Mouse (Mus musculus) heart, embryonic 15.5 days (tissue): ENCODE data around the gene Hist1h4h. TPM values are rescaled to one million over a fixed set of nuclear protein-coding genes. Genes with fewer than 3 reads are reported as not detected.
"Not testable (repeated sequence)": the region's sequence is repeated elsewhere in the genome, so short reads cannot be mapped to it uniquely, and the experiment has no call there.

ENCODE experiments used
- ATAC-seq: fragments of 200-750 bp; cut with Nextera tagmentation; replicated peaks from 2 replicates; pipeline ENCODE4 v1.8.0; 2017; ENCODE audit warnings: low read depth, moderate TSS enrichment; ENCODE audit not compliant: insufficient number of reproducible peaks, insufficient read depth, low FRiP score
- H3K27ac ChIP-seq: fragments of 300-500 bp; sonication (generic); 2 replicates; pipeline ENCODE4 v1.5.1; 2015; ENCODE audit warnings: mild to moderate bottlenecking, inconsistent platforms
- H3K27me3 ChIP-seq: fragments of 300-500 bp; sonication (generic); 2 replicates; pipeline ENCODE4 v1.6.1; 2015; ENCODE audit warnings: inconsistent platforms
- H3K36me3 ChIP-seq: fragments of 300-500 bp; sonication (generic); 2 replicates; pipeline ENCODE4 v1.6.1; 2015; ENCODE audit warnings: mild to moderate bottlenecking, inconsistent platforms
- H3K4me1 ChIP-seq: fragments of 300-500 bp; sonication (generic); replicated peaks from 2 replicates; pipeline ENCODE4 v1.6.1; 2015; ENCODE audit warnings: inconsistent platforms
- H3K4me2 ChIP-seq: fragments of 300-500 bp; sonication (generic); 2 replicates; pipeline ENCODE4 v1.6.1; 2015; ENCODE audit warnings: inconsistent platforms, mild to moderate bottlenecking, moderate library complexity
- H3K4me3 ChIP-seq: fragments of 300-500 bp; sonication (generic); 2 replicates; pipeline ENCODE4 v1.5.1; 2015; ENCODE audit warnings: mild to moderate bottlenecking, inconsistent platforms
- H3K9ac ChIP-seq: fragments of 300-500 bp; sonication (generic); 2 replicates; pipeline ENCODE4 v1.6.1; 2015; ENCODE audit warnings: mild to moderate bottlenecking, inconsistent platforms
- H3K9me3 ChIP-seq: fragments of 300-500 bp; sonication (generic); replicated peaks from 2 replicates; pipeline ENCODE4 v1.6.1; 2016; ENCODE audit warnings: inconsistent platforms
- WGBS: fragments of 180-500 bp; shearing (Covaris S2); methylation state at CpG from one replicate; pipeline ENCODE4 v1.1.7; 2015; ENCODE audit warnings: mixed read lengths; 5-methylcytosine and 5-hydroxymethylcytosine counted together
- microRNA-seq: library from miRNA; unstranded; fragments of <30 nt; microRNA quantifications from one replicate; pipeline ENCODE4, GENCODE M21; 2016
- polyA plus RNA-seq: library from polyadenylated mRNA; unstranded; fragments of >200 nt; fragmentation: Nextera tagmentation; extraction: Ambion mirVana; gene quantifications from 2 replicates; pipeline ENCODE4 v1.2.1, GENCODE M21; 2015

Gene Hist1h4h
- polyA plus RNA-seq, 1 experiment from 2014 or later = 5.4 TPM

DNA sequence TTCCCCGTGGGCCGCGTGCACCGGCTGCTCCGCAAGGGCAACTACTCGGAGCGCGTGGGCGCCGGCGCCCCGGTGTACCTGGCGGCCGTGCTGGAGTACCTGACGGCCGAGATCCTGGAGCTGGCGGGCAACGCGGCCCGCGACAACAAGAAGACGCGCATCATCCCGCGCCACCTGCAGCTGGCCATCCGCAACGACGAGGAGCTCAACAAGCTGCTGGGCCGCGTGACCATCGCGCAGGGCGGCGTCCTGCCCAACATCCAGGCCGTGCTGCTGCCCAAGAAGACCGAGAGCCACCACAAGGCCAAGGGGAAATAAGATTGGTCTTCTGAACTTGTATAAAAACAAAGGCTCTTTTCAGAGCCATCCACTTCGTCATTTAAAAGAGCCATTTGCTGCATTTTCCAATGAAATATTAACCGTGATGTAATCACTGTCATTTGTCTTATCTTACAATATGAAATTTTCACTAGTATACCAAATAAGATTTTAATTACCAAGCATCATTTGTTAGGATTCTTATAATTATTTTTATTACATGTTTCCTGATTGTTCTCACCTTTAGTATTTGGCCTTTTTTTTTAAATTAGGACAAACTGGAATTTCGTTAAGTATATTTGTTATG lies 43.8 kb downstream of the Hist1h4h start:
- not testable (repeated sequence) for ATAC-seq, H3K9ac ChIP-seq, H3K27me3 ChIP-seq, H3K36me3 ChIP-seq, H3K9me3 ChIP-seq
- peaks cover 38% of the 10 kb centered on the region for H3K4me1 ChIP-seq
- H3K4me3 ChIP-seq = peak overlapping the region; percentile 54
- peak overlapping the region; percentile 73 for H3K4me2 ChIP-seq
- 1% methylated on average over 14 of the region's 39 CpGs for WGBS
- H3K27ac ChIP-seq = peak overlapping the region; percentile 97

DNA sequence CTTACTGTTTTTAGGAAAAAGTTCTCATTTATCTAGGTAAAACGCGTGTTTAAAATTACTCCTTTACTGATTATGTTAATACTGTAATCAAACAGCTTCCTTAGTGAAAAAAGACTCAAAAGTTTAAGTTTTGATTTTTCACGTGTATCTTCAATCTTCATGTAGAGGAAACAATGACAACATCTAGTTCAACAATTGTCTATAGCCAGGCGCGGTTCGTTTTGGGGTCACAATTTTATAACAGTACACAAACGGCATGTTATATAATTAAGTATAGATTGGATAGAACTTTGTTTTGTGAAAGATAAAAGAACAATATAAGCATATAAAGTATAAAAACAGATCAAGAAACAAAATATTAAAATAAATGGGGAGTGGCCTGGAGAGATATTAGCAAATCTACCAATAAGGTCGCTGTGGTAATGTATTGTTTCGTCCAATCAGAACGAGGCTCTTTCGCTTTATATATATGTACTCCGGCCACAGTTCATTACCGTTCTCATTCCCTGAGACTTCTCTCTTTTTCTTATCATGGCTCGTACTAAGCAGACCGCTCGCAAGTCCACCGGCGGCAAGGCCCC lies 44.5 kb downstream of the Hist1h4h start, which contains the start of gene Hist1h3d:
Hist1h3d (plus strand) TSS at position 493 of the 581 bp plus-strand sequence.
- Histone ChIP-seq H3K27me3 (no peaks in the 10 kb centered on the region), H3K36me3 (no peaks in the 10 kb centered on the region), H3K4me3 (peak within 1 kb of the TSS; percentile 47), H3K9ac (peak within 1 kb of the TSS; percentile 61), H3K4me1 (peaks cover 33% of the 10 kb centered on the region), H3K27ac (peak within 1 kb of the TSS; percentile 79), H3K9me3 (no peaks in the 10 kb centered on the region), H3K4me2 (peak within 1 kb of the TSS; percentile 73)
- 1% methylated on average over 18 of the region's 18 CpGs for WGBS
- peak; percentile 53; the same call in 1 of the 2 replicates for ATAC-seq

DNA sequence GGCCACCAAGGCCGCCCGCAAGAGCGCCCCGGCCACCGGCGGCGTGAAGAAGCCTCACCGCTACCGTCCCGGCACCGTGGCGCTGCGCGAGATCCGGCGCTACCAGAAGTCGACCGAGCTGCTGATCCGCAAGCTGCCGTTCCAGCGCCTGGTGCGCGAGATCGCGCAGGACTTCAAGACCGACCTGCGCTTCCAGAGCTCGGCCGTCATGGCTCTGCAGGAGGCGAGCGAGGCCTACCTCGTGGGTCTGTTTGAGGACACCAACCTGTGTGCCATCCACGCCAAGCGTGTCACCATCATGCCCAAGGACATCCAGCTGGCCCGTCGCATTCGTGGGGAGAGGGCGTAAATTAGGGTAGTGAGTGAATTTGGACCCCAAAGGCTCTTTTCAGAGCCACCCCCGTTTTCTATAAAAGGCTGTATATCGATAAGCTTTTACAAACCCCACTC lies 45.0 kb downstream of the Hist1h4h start:
- 2% methylated on average over 11 of the region's 40 CpGs for WGBS
- Histone ChIP-seq H3K9ac (peak overlapping the region; percentile 61), H3K27ac (peak overlapping the region; percentile 77), H3K4me1 (peaks cover 35% of the 10 kb centered on the region), H3K4me2 (peak overlapping the region; percentile 73), H3K4me3 (peak overlapping the region; percentile 47)
- H3K36me3 ChIP-seq, ATAC-seq, H3K9me3 ChIP-seq, H3K27me3 ChIP-seq: not testable (repeated sequence)

DNA sequence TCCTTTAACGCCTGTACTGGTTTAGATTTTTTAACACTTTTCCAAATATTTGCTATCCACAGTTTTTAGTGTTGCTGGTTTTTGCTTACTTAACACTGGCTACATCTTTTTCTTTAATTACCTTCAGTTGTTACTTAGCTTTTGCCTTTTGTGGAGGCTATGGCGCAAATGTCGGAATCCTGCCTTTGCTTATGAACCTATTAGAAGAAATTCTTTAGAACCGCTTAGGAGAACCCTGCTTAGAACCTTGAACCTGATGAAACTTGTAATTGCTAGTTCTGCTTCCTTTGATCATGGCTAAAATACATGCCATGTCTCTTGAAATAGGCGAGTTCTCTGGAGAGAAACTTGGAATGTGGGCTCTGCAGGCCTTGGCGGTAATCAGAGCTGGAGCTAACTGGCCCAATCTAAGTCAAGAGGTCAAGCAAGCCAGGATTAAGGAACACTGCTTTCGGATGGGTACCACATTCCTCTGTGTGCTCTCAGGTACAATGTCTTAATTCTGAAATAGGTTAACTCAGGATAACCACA lies 45.6 kb downstream of the Hist1h4h start:
- peak overlapping the region; percentile 77 for H3K27ac ChIP-seq
- H3K36me3 ChIP-seq = no peaks in the 10 kb centered on the region
- ATAC-seq = no peak
- 22% methylated on average over 7 of the region's 7 CpGs for WGBS
- H3K9ac ChIP-seq = peak overlapping the region; percentile 61
- no peaks in the 10 kb centered on the region for H3K9me3 ChIP-seq
- no peaks in the 10 kb centered on the region for H3K27me3 ChIP-seq
- peak overlapping the region; percentile 47 for H3K4me3 ChIP-seq
- peaks cover 38% of the 10 kb centered on the region for H3K4me1 ChIP-seq
- peak overlapping the region; percentile 73 for H3K4me2 ChIP-seq

DNA sequence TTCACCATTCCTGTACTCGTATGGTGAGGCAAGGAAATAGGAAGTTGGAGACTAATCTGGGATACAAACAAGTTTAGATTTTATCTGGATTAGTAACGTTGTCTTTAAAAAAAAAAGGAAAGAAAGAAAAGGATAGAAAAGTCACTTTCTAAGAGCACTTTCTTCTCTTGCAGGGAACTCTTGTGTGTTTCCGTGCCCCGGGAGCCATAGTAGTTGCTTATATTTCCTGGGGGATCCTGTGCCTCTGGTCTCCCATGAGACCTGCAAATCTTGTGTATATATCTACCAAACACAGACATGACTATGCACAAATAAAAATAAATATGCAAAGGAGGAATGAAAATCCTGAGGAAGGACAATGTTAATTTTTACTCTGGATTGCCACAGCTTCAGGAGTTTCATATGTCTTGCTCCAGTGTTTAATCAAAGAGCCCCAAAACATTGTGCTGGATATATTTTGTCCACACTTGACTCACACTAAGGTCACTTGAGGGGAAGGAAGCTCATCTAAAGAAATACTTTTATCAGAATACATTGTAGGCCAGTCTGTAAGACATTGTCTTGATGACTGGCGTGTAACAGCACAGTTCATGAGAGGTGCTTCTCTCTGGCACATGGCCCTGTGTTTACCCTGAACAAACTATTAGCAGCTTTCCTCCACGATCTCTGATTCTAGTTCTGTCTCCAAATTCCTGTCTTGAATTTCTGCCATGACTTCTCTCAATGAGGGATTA lies 46.2 kb downstream of the Hist1h4h start:
- no peaks in the 10 kb centered on the region for H3K36me3 ChIP-seq
- WGBS = 52% methylated on average over 6 of the region's 6 CpGs
- H3K9ac ChIP-seq = peak overlapping the region; percentile 61; the same call in 1 of the 2 replicates
- H3K27ac ChIP-seq = peak overlapping the region; percentile 77
- H3K4me2 ChIP-seq = peak overlapping the region; percentile 73
- no peak for ATAC-seq
- H3K27me3 ChIP-seq = no peaks in the 10 kb centered on the region
- H3K4me3 ChIP-seq = peak overlapping the region; percentile 47
- no peaks in the 10 kb centered on the region for H3K9me3 ChIP-seq
- H3K4me1 ChIP-seq = peaks cover 37% of the 10 kb centered on the region

DNA sequence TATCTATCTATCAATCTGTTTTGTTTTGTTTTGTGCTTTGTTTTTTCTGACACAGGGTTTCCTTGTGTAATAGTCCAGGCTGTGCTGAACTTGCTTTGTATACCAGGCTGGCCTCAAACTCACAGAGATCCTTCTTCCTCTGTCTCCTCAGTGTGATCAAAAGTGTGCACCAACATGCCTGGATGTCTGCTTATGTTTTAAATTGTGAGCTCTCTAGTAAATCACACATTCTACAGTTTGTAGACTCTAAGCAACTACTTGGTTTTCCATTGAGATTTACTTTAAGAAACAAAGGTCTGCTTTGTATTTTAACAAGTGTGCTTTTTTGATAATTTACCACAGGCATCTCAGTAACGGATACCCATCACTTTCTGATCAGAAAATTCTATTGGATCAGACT lies 47.0 kb downstream of the Hist1h4h start:
- H3K9me3 ChIP-seq = no peaks in the 10 kb centered on the region
- H3K27me3 ChIP-seq = no peaks in the 10 kb centered on the region
- no peak overlapping the region for H3K9ac ChIP-seq
- peaks cover 35% of the 10 kb centered on the region for H3K4me1 ChIP-seq
- H3K4me2 ChIP-seq = no peak overlapping the region
- no peak for ATAC-seq
- H3K4me3 ChIP-seq = no peak overlapping the region
- no peak overlapping the region for H3K27ac ChIP-seq
- 85% methylated on average over 1 of the region's 1 CpGs for WGBS
- no peaks in the 10 kb centered on the region for H3K36me3 ChIP-seq

Small RNAs within 50 kb of the gene (microRNA-seq; reads per million reads assigned to microRNA genes)
- gene Gm44297 (not detected), gene Gm44359 (not detected), gene Gm44394 (not detected), gene n-TStga1 (0.63 reads per million)

Other genes with a start within 250 kb of the Hist1h4h start
- 33.4 and 39.1 TPM in 2 replicates for gene Zfp322a, start 161.8 kb upstream of the Hist1h4h start, polyA plus RNA-seq
- gene Abt1, start 107.2 kb upstream of the Hist1h4h start, polyA plus RNA-seq = 8.1 and 8.2 TPM in 2 replicates
- gene Btn1a1, start 65.1 kb upstream of the Hist1h4h start, polyA plus RNA-seq = 0.85 and 1.4 TPM in 2 replicates
- gene Btn2a2, start 42.2 kb upstream of the Hist1h4h start, polyA plus RNA-seq = 0.31 and 0.41 TPM in 2 replicates
- gene Hist1h2af, start 2.9 kb downstream of the Hist1h4h start, polyA plus RNA-seq = 2.2 and 2.6 TPM in 2 replicates
- 1.6 and 3.1 TPM in 2 replicates for gene Hist1h3g, start 4.4 kb downstream of the Hist1h4h start, polyA plus RNA-seq
- 0.61 and 0.74 TPM in 2 replicates for gene Hist1h2bh, start 12.3 kb downstream of the Hist1h4h start, polyA plus RNA-seq
- gene Hist1h3f, start 13.0 kb downstream of the Hist1h4h start, polyA plus RNA-seq = 0.16 and 0.25 TPM in 2 replicates
- 0.62 and 0.66 TPM in 2 replicates for gene Hist1h4f, start 20.6 kb downstream of the Hist1h4h start, polyA plus RNA-seq
- gene Hist1h1d, start 22.2 kb downstream of the Hist1h4h start, polyA plus RNA-seq = 0.18 and 0.23 TPM in 2 replicates
- 1.7 and 2.4 TPM in 2 replicates for gene Hist1h3e, start 31.3 kb downstream of the Hist1h4h start, polyA plus RNA-seq
- 33.7 and 35.5 TPM in 2 replicates for gene Hist1h2ae, start 40.2 kb downstream of the Hist1h4h start, polyA plus RNA-seq
- 4.3 and 4.6 TPM in 2 replicates for gene Hist1h2bg, start 40.3 kb downstream of the Hist1h4h start, polyA plus RNA-seq
- gene Hist1h2bf, start 43.1 kb downstream of the Hist1h4h start, polyA plus RNA-seq = 0.97 and 1.5 TPM in 2 replicates
- 1.2 and 1.6 TPM in 2 replicates for gene Hist1h2ad, start 43.3 kb downstream of the Hist1h4h start, polyA plus RNA-seq
- 2.0 and 2.2 TPM in 2 replicates for gene Hist1h3d, start 44.7 kb downstream of the Hist1h4h start, polyA plus RNA-seq
- 48.2 and 53.2 TPM in 2 replicates for gene Hist1h4d, start 50.5 kb downstream of the Hist1h4h start, polyA plus RNA-seq
- 1.7 and 1.9 TPM in 2 replicates for gene Hist1h2be, start 90.1 kb downstream of the Hist1h4h start, polyA plus RNA-seq
- gene Hist1h1e, start 91.5 kb downstream of the Hist1h4h start, polyA plus RNA-seq = 9.6 and 10.8 TPM in 2 replicates
- 0.50 and 0.74 TPM in 2 replicates for gene Hist1h2ac, start 152.9 kb downstream of the Hist1h4h start, polyA plus RNA-seq
- gene Hist1h2bc, start 153.1 kb downstream of the Hist1h4h start, polyA plus RNA-seq = 51.8 and 52.1 TPM in 2 replicates
- 0.14 TPM in 1 of 2 replicates, not detected in the other for gene Hist1h1t, start 164.8 kb downstream of the Hist1h4h start, polyA plus RNA-seq
- gene Hist1h4c, start 167.4 kb downstream of the Hist1h4h start, polyA plus RNA-seq = 2.4 and 2.7 TPM in 2 replicates
- 10.3 and 13.6 TPM in 2 replicates for gene Hfe, start 179.8 kb downstream of the Hist1h4h start, polyA plus RNA-seq
- gene Hist1h1c, start 207.8 kb downstream of the Hist1h4h start, polyA plus RNA-seq = 38.8 and 41.2 TPM in 2 replicates
- gene Hist1h3c, start 214.6 kb downstream of the Hist1h4h start, polyA plus RNA-seq = 2.0 and 4.1 TPM in 2 replicates
- 1.2 and 1.9 TPM in 2 replicates for gene Hist1h2bb, start 215.7 kb downstream of the Hist1h4h start, polyA plus RNA-seq
- 15.3 and 20.4 TPM in 2 replicates for gene Hist1h2ab, start 220.1 kb downstream of the Hist1h4h start, polyA plus RNA-seq
- 3.1 and 4.7 TPM in 2 replicates for gene Hist1h3b, start 221.2 kb downstream of the Hist1h4h start, polyA plus RNA-seq
- gene Hist1h4b, start 226.0 kb downstream of the Hist1h4h start, polyA plus RNA-seq = 1.2 and 1.7 TPM in 2 replicates
- gene Hist1h4a, start 230.2 kb downstream of the Hist1h4h start, polyA plus RNA-seq = not detected in 2 replicates
- 1.5 and 2.4 TPM in 2 replicates for gene Hist1h3a, start 231.3 kb downstream of the Hist1h4h start, polyA plus RNA-seq
- 0.76 and 0.98 TPM in 2 replicates for gene Hist1h1a, start 232.6 kb downstream of the Hist1h4h start, polyA plus RNA-seq
- gene Trim38, start 238.9 kb downstream of the Hist1h4h start, polyA plus RNA-seq = not detected in 2 replicates